In genomic region chr14:34623074-34623473, GRCm38 (mm10) we compare ENCODE assay signal across 35 mouse cellular contexts. TPM values are rescaled to one million over a fixed set of nuclear protein-coding genes. Genes with fewer than 3 reads are reported as not detected.
A peak's percentile ranks its signal among the peaks of the same experiment; 100 is the strongest.
DNase-seq lines count a peak whose midpoint lies in the region; ATAC-seq and TF ChIP-seq lines count a peak whose summit lies in the region.
"Had no signal": no experiment of that assay in that cellular context is flagged by ENCODE, and none has a peak within 500 bp of the region (broad histone marks: within the 10 kb centered on the region; RNA-seq: fewer than 3 reads in every experiment).

No protein-coding gene starts in this region.

- H3K27me3 ChIP-seq in heart, embryonic 13.5 days (replicated peaks), result peaks cover 11% of the 10 kb centered on the region; the same call in 1 of the 2 replicates
- H3K27me3 ChIP-seq in MEL (ENCODE audit: control insufficient read depth in 1 of 2, insufficient read depth in 2 of 2, low read length in 2 of 2), result no peaks in the 10 kb centered on the region
- H3K27me3 ChIP-seq in liver, embryonic 12.5 days (replicated peaks), result no peaks in the 10 kb centered on the region
- no peaks in the 10 kb centered on the region for H3K27me3 ChIP-seq in liver, postnatal 0 days (ENCODE audit: insufficient read depth, low read length)
- H3K27me3 ChIP-seq: hindbrain, embryonic 15.5 days; limb, embryonic 15.5 days; lung, embryonic 15.5 days had no signal

- no peaks in the 10 kb centered on the region for H3K79me2 ChIP-seq in MEL (ENCODE audit: control insufficient read depth, insufficient read depth, low read length, poor library complexity)

- H3K4me3 ChIP-seq in heart, embryonic 13.5 days, result no peak overlapping the region
- peak overlapping the region; percentile 10 to 24 for H3K4me3 ChIP-seq in MEL (ENCODE audit: control insufficient read depth in 1 of 2, insufficient read depth in 1 of 2, low read depth in 2 of 2, low read length in 2 of 2)
- H3K4me3 ChIP-seq in liver, embryonic 12.5 days, result peak overlapping the region; percentile 10; the same call in 1 of the 2 replicates
- no peak overlapping the region for H3K4me3 ChIP-seq in liver, postnatal 0 days (ENCODE audit: low read depth, low read length)
- H3K4me3 ChIP-seq: hindbrain, embryonic 15.5 days; kidney, embryonic 15.5 days; limb, embryonic 10.5 days; limb, embryonic 15.5 days; lung, embryonic 15.5 days had no signal

- H3K36me3 ChIP-seq in heart, embryonic 13.5 days, result no peaks in the 10 kb centered on the region
- H3K36me3 ChIP-seq in MEL (ENCODE audit: control insufficient read depth in 1 of 2, insufficient read depth in 2 of 2, low read length in 2 of 2), result peaks cover 0 to 43% of the 10 kb centered on the region in 2 experiments; a peak in 2 of 4 replicates
- H3K36me3 ChIP-seq in liver, embryonic 12.5 days, result no peaks in the 10 kb centered on the region
- H3K36me3 ChIP-seq in liver, postnatal 0 days (replicated peaks; ENCODE audit: insufficient read depth, low read length), result no peaks in the 10 kb centered on the region
- H3K36me3 ChIP-seq: hindbrain, embryonic 15.5 days; kidney, embryonic 15.5 days; limb, embryonic 10.5 days; limb, embryonic 15.5 days; lung, embryonic 15.5 days had no signal

- no peak for DNase-seq in heart, postnatal 14 days
- DNase-seq in MEL (ENCODE audit: low read depth, low spot score) (no peak), adipocyte (ENCODE audit: low spot score) (no peak)
- no peak for DNase-seq in liver, postnatal 0 days
- no peak for DNase-seq in ovary, adult 18-20 months (ENCODE audit: low spot score)
- DNase-seq in spleen, postnatal 14 days (ENCODE audit: low spot score in 2 of 2), result no peak
- DNase-seq: cerebellum, adult 8-10 months; cerebellum, postnatal 25 days; forebrain, postnatal 0 days; gastrocnemius, postnatal 10 days; kidney, adult 18-20 months; kidney, postnatal 25 days; layer of hippocampus, postnatal 36 days; lung, postnatal 4 days; midbrain, embryonic 14.5 days; retina, postnatal 1 day; right cerebral cortex, postnatal 14 days; thymus, adult 2 months; thymus, postnatal 36 days had no signal

- no peak overlapping the region for H3K9ac ChIP-seq in heart, embryonic 13.5 days
- peak overlapping the region; percentile 47 for H3K9ac ChIP-seq in MEL (ENCODE audit: control insufficient read depth, low read depth, low read length, poor library complexity, severe bottlenecking)
- peak overlapping the region; percentile 56; the same call in 1 of the 2 replicates for H3K9ac ChIP-seq in liver, embryonic 12.5 days
- no peak overlapping the region for H3K9ac ChIP-seq in liver, postnatal 0 days (replicated peaks)
- H3K9ac ChIP-seq: forebrain, postnatal 0 days; hindbrain, embryonic 15.5 days; kidney, embryonic 15.5 days; limb, embryonic 15.5 days; lung, embryonic 15.5 days had no signal

- intact Hi-C loops in heart, postnatal 14 days (cut with DNase I), result loop anchor here (5.0 kb wide), 1 partner anchor 69 kb away; no protein-coding TSS in a partner anchor

- TF ChIP-seq EP300 in MEL (IDR thresholded peaks at IDR 0.05; ENCODE audit: low read depth in 1 of 2, low read length in 2 of 2), result no peak
- no peak for TF ChIP-seq EP300 in liver, postnatal 0 days (IDR thresholded peaks at IDR 0.05; ENCODE audit: low read depth)

- no peak for TF ChIP-seq CTCF in MEL (IDR thresholded peaks at IDR 0.05 in 2 of 3, conservative IDR thresholded peaks at IDR 0.05 in 1 of 3; ENCODE audit: control insufficient read depth in 1 of 3, insufficient read depth in 1 of 3, low read depth in 2 of 3, low read length in 3 of 3, poor library complexity in 1 of 3, severe bottlenecking in 1 of 3)
- no peak for TF ChIP-seq CTCF in liver, postnatal 0 days (IDR thresholded peaks at IDR 0.05; ENCODE audit: low read depth)

- TF ChIP-seq POLR2A in MEL (IDR thresholded peaks at IDR 0.05; ENCODE audit: control insufficient read depth in 1 of 2, insufficient read depth in 1 of 2, low read depth in 1 of 2, low read length in 2 of 2, poor library complexity in 1 of 2), result no peak

- no peaks in the 10 kb centered on the region for H3K9me3 ChIP-seq in heart, embryonic 13.5 days
- no peaks in the 10 kb centered on the region for H3K9me3 ChIP-seq in MEL (replicated peaks; ENCODE audit: insufficient read depth, low read length)
- H3K9me3 ChIP-seq in liver, embryonic 12.5 days (replicated peaks), result no peaks in the 10 kb centered on the region
- H3K9me3 ChIP-seq in liver, postnatal 0 days (ENCODE audit: low read length), result no peaks in the 10 kb centered on the region
- H3K9me3 ChIP-seq: hindbrain, embryonic 15.5 days; kidney, embryonic 15.5 days; limb, embryonic 10.5 days; limb, embryonic 15.5 days; lung, embryonic 15.5 days had no signal

- no peak for TF ChIP-seq RAD21 in MEL (IDR thresholded peaks at IDR 0.05; ENCODE audit: low read depth, low read length)

- 0 out of 2 replicates have a peak overlapping the region, but pooled peaks have one; percentile 32 for H3K4me2 ChIP-seq in heart, embryonic 13.5 days
- H3K4me2 ChIP-seq in liver, embryonic 12.5 days, result peak overlapping the region; percentile 61
- peak overlapping the region; percentile 64 for H3K4me2 ChIP-seq in liver, postnatal 0 days (ENCODE audit: low read depth, low read length)
- H3K4me2 ChIP-seq: hindbrain, embryonic 15.5 days; kidney, embryonic 15.5 days; limb, embryonic 15.5 days; lung, embryonic 15.5 days had no signal

- WGBS in heart, embryonic 13.5 days, result 69% methylated on average over 5 of the region's 5 CpGs
- WGBS in liver, embryonic 12.5 days (ENCODE audit: insufficient replicate concordance), result 49% methylated on average over 5 of the region's 5 CpGs
- 61% methylated on average over 5 of the region's 5 CpGs for WGBS in liver, postnatal 0 days (ENCODE audit: insufficient replicate concordance)

- peaks cover 9% of the 10 kb centered on the region for H3K4me1 ChIP-seq in heart, embryonic 13.5 days
- peaks cover 37 to 43% of the 10 kb centered on the region in 2 experiments for H3K4me1 ChIP-seq in MEL (ENCODE audit: control insufficient read depth in 1 of 2, insufficient read depth in 2 of 2, low read length in 2 of 2)
- H3K4me1 ChIP-seq in liver, embryonic 12.5 days, result peaks cover 67% of the 10 kb centered on the region
- peaks cover 17% of the 10 kb centered on the region for H3K4me1 ChIP-seq in liver, postnatal 0 days (ENCODE audit: insufficient read depth)
- H3K4me1 ChIP-seq: hindbrain, embryonic 15.5 days; limb, embryonic 10.5 days; limb, embryonic 15.5 days; lung, embryonic 15.5 days had no signal

- ATAC-seq in heart, embryonic 13.5 days (ENCODE audit: extremely low read depth, insufficient number of reproducible peaks, low FRiP score, low TSS enrichment), result no peak
- peak; percentile 11 for ATAC-seq in liver, embryonic 12.5 days
- ATAC-seq in liver, postnatal 0 days, result peak; percentile 11
- ATAC-seq: forebrain, postnatal 0 days; inflammation-experienced regulatory T-cells, adult 6 months had no signal

- H3K27ac ChIP-seq in heart, embryonic 13.5 days (replicated peaks), result no peak overlapping the region
- H3K27ac ChIP-seq in MEL (ENCODE audit: control insufficient read depth, low read depth, low read length), result peak overlapping the region; percentile 99
- H3K27ac ChIP-seq in liver, embryonic 12.5 days, result peak overlapping the region; percentile 88
- H3K27ac ChIP-seq in liver, postnatal 0 days (ENCODE audit: low read depth), result peak overlapping the region; percentile 67
- H3K27ac ChIP-seq: hindbrain, embryonic 15.5 days; kidney, embryonic 15.5 days; limb, embryonic 10.5 days; limb, embryonic 15.5 days; lung, embryonic 15.5 days had no signal

TF ChIP-seq in MEL, 35 proteins besides CTCF, POLR2A, EP300 and RAD21:
- 0 out of 2 replicates have a peak, but pooled peaks have one; percentile 2 for TF ChIP-seq CHD1 (IDR thresholded peaks at IDR 0.05; ENCODE audit: low read depth, low read length)
- no peak for TF ChIP-seq ZKSCAN1 (IDR thresholded peaks at IDR 0.05; ENCODE audit: low read depth, low read length)

RNA-seq across cellular contexts. Expression of gene Opn4, which starts 23.1 kb away (rescaled TPM):
- polyA plus RNA-seq in heart, embryonic 13.5 days (2015; fragmentation: Nextera tagmentation; extraction: Ambion mirVana), result 4.8 and 5.8 TPM in 2 replicates
- 1 to 10 TPM; 2.2 to 2.3 TPM for total RNA-seq in heart, postnatal 14 days (2021)
- not detected in 2 replicates for total RNA-seq in MEL (2012; rRNA removed)
- polyA plus RNA-seq in MEL (2012; ENCODE audit: insufficient read depth in 1 of 2, insufficient read length in 2 of 2, low read depth in 1 of 2, low replicate concordance in 2 of 2, missing spikeins in 1 of 2), result not detected
- not detected in 2 replicates for polyA plus RNA-seq in liver, embryonic 12.5 days (2016; fragmentation: Nextera tagmentation; extraction: Ambion mirVana)
- not detected in 2 replicates for polyA plus RNA-seq in liver, postnatal 0 days (2015; fragmentation: Nextera tagmentation; extraction: Ambion mirVana)
- total RNA-seq: adrenal gland, postnatal 36 days; gastrocnemius, postnatal 10 days; hematopoietic stem cell, adult 5-6 weeks; layer of hippocampus, adult 8-10 months; layer of hippocampus, postnatal 36 days; monocyte, adult 5-6 weeks had no signal
- polyA plus RNA-seq: embryonic facial prominence, embryonic 11.5 days; gonadal fat pad, adult 2 months; hindbrain, embryonic 15.5 days; inflammation-experienced regulatory T-cells, adult 6 months; limb, embryonic 10.5 days; midbrain, embryonic 14.5 days; neural tube, embryonic 14.5 days had no signal

RNA-seq across cellular contexts. Expression of gene Ldb3, which starts 34.6 kb away (rescaled TPM):
- polyA plus RNA-seq in heart, embryonic 13.5 days (2015; fragmentation: Nextera tagmentation; extraction: Ambion mirVana), result 226 and 249 TPM in 2 replicates
- 100 to 1,000 TPM; 877 to 926 TPM for total RNA-seq in heart, postnatal 14 days (2021)
- not detected in 2 replicates for total RNA-seq in MEL (2012; rRNA removed)
- under 1 TPM in 1 of 2 experiments, not detected in 1; 0.01 TPM for polyA plus RNA-seq in MEL (2012; ENCODE audit: insufficient read depth in 1 of 2, insufficient read length in 2 of 2, low read depth in 1 of 2, low replicate concordance in 2 of 2, missing spikeins in 1 of 2)
- 0.17 and 0.20 TPM in 2 replicates for polyA plus RNA-seq in liver, embryonic 12.5 days (2016; fragmentation: Nextera tagmentation; extraction: Ambion mirVana)
- 0.26 and 3.2 TPM in 2 replicates for polyA plus RNA-seq in liver, postnatal 0 days (2015; fragmentation: Nextera tagmentation; extraction: Ambion mirVana)
- total RNA-seq: monocyte, adult 5-6 weeks had no signal
- polyA plus RNA-seq: forebrain, embryonic 11.5 days; inflammation-experienced regulatory T-cells, adult 6 months had no signal

RNA-seq across cellular contexts. Expression of gene Wapl, which starts 50.7 kb away (rescaled TPM):
- 15.5 and 16.4 TPM in 2 replicates for polyA plus RNA-seq in heart, embryonic 13.5 days (2015; fragmentation: Nextera tagmentation; extraction: Ambion mirVana)
- 10 to 100 TPM; 37.1 to 40.0 TPM for total RNA-seq in heart, postnatal 14 days (2021)
- 100 and 111 TPM in 2 replicates for total RNA-seq in MEL (2012; rRNA removed)
- polyA plus RNA-seq in MEL (2012; ENCODE audit: insufficient read depth in 1 of 2, insufficient read length in 2 of 2, low read depth in 1 of 2, low replicate concordance in 2 of 2, missing spikeins in 1 of 2), result 100 to 1,000 TPM in 1 of 2 experiments, 10 to 100 TPM in 1; 80.4 to 221 TPM
- polyA plus RNA-seq in liver, embryonic 12.5 days (2016; fragmentation: Nextera tagmentation; extraction: Ambion mirVana), result 43.8 and 46.4 TPM in 2 replicates
- polyA plus RNA-seq in liver, postnatal 0 days (2015; fragmentation: Nextera tagmentation; extraction: Ambion mirVana), result 15.3 TPM in 2 replicates

Comparison
In these comparisons a context has a peak if more than half of its experiments do, and no peak if none do; other contexts are left out.
1. H3K4me3 ChIP-seq: peak in MEL (2 of 2) and liver, embryonic 12.5 days (single experiment); none in heart, embryonic 13.5 days (single experiment) and liver, postnatal 0 days (single experiment).
2. H3K9ac ChIP-seq: peak in MEL (single experiment) and liver, embryonic 12.5 days (single experiment); none in heart, embryonic 13.5 days (single experiment) and liver, postnatal 0 days (single experiment).
3. RNA of gene Ldb3, which starts 34.6 kb away (polyA plus RNA-seq): 226 to 249 TPM in heart, embryonic 13.5 days; 0.26 to 3.2 TPM in liver, postnatal 0 days, 0.17 to 0.20 TPM in liver, embryonic 12.5 days and 0.01 TPM in MEL; every median in the first group is over 10 times any median in the second.
4. Peak in every context shown above with its lines, with median percentiles within 50 percentile points of each other: H3K4me2 ChIP-seq.